Mouse (Mus musculus): ENCODE data around the gene Trpm7.

Trpm7 gene

GRCm38 (mm10) chr2:126816644-126817347 lies 59.2 kb downstream of the Trpm7 start:
- DNase-seq (ENCODE audit: low read depth, low spot score) = no peak

- peak; percentile 51 for DNase-seq (ENCODE audit: low read depth, low spot score)
Observed at GRCm38 (mm10) chr2:126815822-126816221, 60.2 kb downstream of the Trpm7 start.

- DNase-seq (ENCODE audit: low read depth, low spot score) = no peak
Observed at GRCm38 (mm10) chr2:126801980-126802379, 74.0 kb downstream of the Trpm7 start.

- no peak for DNase-seq (ENCODE audit: low read depth, low spot score)
Observed at GRCm38 (mm10) chr2:126798455-126798854, 77.6 kb downstream of the Trpm7 start.

GRCm38 (mm10) chr2:126795708-126796107 lies 80.3 kb downstream of the Trpm7 start:
- peak; percentile 35 for DNase-seq (ENCODE audit: low read depth, low spot score)

GRCm38 (mm10) chr2:126792611-126793010 lies 83.4 kb downstream of the Trpm7 start:
- peak; percentile 74 for DNase-seq (ENCODE audit: low read depth, low spot score)

GRCm38 (mm10) chr2:126787721-126788342 lies 88.2 kb downstream of the Trpm7 start:
- no peak for DNase-seq (ENCODE audit: low read depth, low spot score)

GRCm38 (mm10) chr2:126783370-126783769 lies 92.7 kb downstream of the Trpm7 start, which contains the start of gene Usp50:
Gene Usp50, minus strand, starts transcription at chr2:126783470.
- DNase-seq (ENCODE audit: low read depth, low spot score) = no peak

GRCm38 (mm10) chr2:126782433-126782832 lies 93.6 kb downstream of the Trpm7 start:
- peak; percentile 98 for DNase-seq (ENCODE audit: low read depth, low spot score)

GRCm38 (mm10) chr2:126781478-126781877 lies 94.6 kb downstream of the Trpm7 start:
- DNase-seq (ENCODE audit: low read depth, low spot score) = no peak

GRCm38 (mm10) chr2:126780286-126780685 lies 95.7 kb downstream of the Trpm7 start:
- DNase-seq (ENCODE audit: low read depth, low spot score) = no peak

GRCm38 (mm10) chr2:126778806-126779205 lies 97.2 kb downstream of the Trpm7 start:
- DNase-seq (ENCODE audit: low read depth, low spot score) = no peak

GRCm38 (mm10) chr2:126776416-126776815 lies 99.6 kb downstream of the Trpm7 start:
- DNase-seq (ENCODE audit: low read depth, low spot score) = no peak

GRCm38 (mm10) chr2:126775951-126776350 lies 100.1 kb downstream of the Trpm7 start:
- DNase-seq (ENCODE audit: low read depth, low spot score) = no peak

GRCm38 (mm10) chr2:126772217-126772616 lies 103.8 kb downstream of the Trpm7 start:
- DNase-seq (ENCODE audit: low read depth, low spot score) = no peak

GRCm38 (mm10) chr2:126769431-126770181 lies 106.4 kb downstream of the Trpm7 start:
- DNase-seq (ENCODE audit: low read depth, low spot score) = peak; percentile 89

- DNase-seq (ENCODE audit: low read depth, low spot score) = peak; percentile 37
Observed at GRCm38 (mm10) chr2:126768194-126768593, 107.8 kb downstream of the Trpm7 start.

- peak; percentile 21 for DNase-seq (ENCODE audit: low read depth, low spot score)
Observed at GRCm38 (mm10) chr2:126767599-126767998, 108.4 kb downstream of the Trpm7 start.

- no peak for DNase-seq (ENCODE audit: low read depth, low spot score)
Observed at GRCm38 (mm10) chr2:126765867-126766582, 110.0 kb downstream of the Trpm7 start.

- no peak for DNase-seq (ENCODE audit: low read depth, low spot score)
Observed at GRCm38 (mm10) chr2:126759351-126759750, 116.7 kb downstream of the Trpm7 start.

GRCm38 (mm10) chr2:126755664-126756063 lies 120.4 kb downstream of the Trpm7 start:
- no peak for DNase-seq (ENCODE audit: low read depth, low spot score)

GRCm38 (mm10) chr2:126743389-126743788 lies 132.6 kb downstream of the Trpm7 start:
- no peak for DNase-seq (ENCODE audit: low read depth, low spot score)
